Mouse (Mus musculus) midbrain, postnatal 0 days (tissue): ENCODE results near the gene Nrxn3. TPM values are rescaled to one million over a fixed set of nuclear protein-coding genes. Genes with fewer than 3 reads are reported as not detected.

Source experiments
- ATAC-seq: fragments of 200-750 bp; cut with Nextera tagmentation; 2 replicates; pipeline ENCODE4 v1.8.0; 2017; ENCODE audit warnings: moderate number of reproducible peaks, mild to moderate bottlenecking, moderate TSS enrichment, moderate library complexity; ENCODE audit not compliant: low FRiP score
- DNase-seq: peaks from one replicate; pipeline ENCODE4 v3.0.0-alpha.2; 2015; ENCODE audit warnings: low spot score
- H3K27ac ChIP-seq: fragments of 300-500 bp; sonication (generic); 2 replicates; pipeline ENCODE4 v1.5.1; 2014; ENCODE audit warnings: low read depth, mild to moderate bottlenecking, low read length, mixed read lengths
- H3K27me3 ChIP-seq: fragments of 300-500 bp; sonication (generic); 2 replicates; pipeline ENCODE4 v1.6.1; 2014; ENCODE audit warnings: low read length, control low read depth, mixed read lengths; ENCODE audit not compliant: insufficient read depth
- H3K36me3 ChIP-seq: fragments of 300-500 bp; sonication (generic); 2 replicates; pipeline ENCODE4 v1.6.1; 2014; ENCODE audit warnings: low read length, control low read depth, mixed read lengths; ENCODE audit not compliant: insufficient read depth
- H3K4me1 ChIP-seq: fragments of 300-500 bp; sonication (generic); 2 replicates; pipeline ENCODE4 v1.6.1; 2014; ENCODE audit warnings: mild to moderate bottlenecking, control low read depth, antibody characterized with exemption, low read length, mixed read lengths; ENCODE audit not compliant: insufficient read depth
- H3K4me2 ChIP-seq: fragments of 300-500 bp; sonication (generic); 2 replicates; pipeline ENCODE4 v1.6.1; 2014; ENCODE audit warnings: low read depth, mild to moderate bottlenecking, low read length, mixed read lengths; ENCODE audit not compliant: poor library complexity, severe bottlenecking
- H3K4me3 ChIP-seq: fragments of 300-500 bp; sonication (generic); 2 replicates; pipeline ENCODE4 v1.5.1; 2014; ENCODE audit warnings: low read depth, mild to moderate bottlenecking, low read length, moderate library complexity
- H3K9ac ChIP-seq: fragments of 300-500 bp; sonication (generic); replicated peaks from 2 replicates; pipeline ENCODE4 v1.6.1; 2014; ENCODE audit warnings: mild to moderate bottlenecking, low read length, moderate library complexity, mixed read lengths; ENCODE audit not compliant: poor library complexity, severe bottlenecking
- H3K9me3 ChIP-seq: fragments of 300-500 bp; sonication (generic); 2 replicates; pipeline ENCODE4 v1.6.1; 2016; ENCODE audit warnings: low read length, control low read depth
- CTCF ChIP-seq: IDR thresholded peaks from 2 replicates; pipeline ENCODE4 v1.5.1; 2016; ENCODE audit warnings: antibody characterized with exemption, mild to moderate bottlenecking
- WGBS: fragments of 180-500 bp; shearing (Covaris S2); extraction: QIAGEN DNeasy Blood & Tissue Kit; methylation state at CpG from one replicate; pipeline ENCODE4 v1.1.7; 2014; 5-methylcytosine and 5-hydroxymethylcytosine counted together
- polyA plus RNA-seq: library from polyadenylated mRNA; unstranded; fragments of >200 nt; fragmentation: Nextera tagmentation; extraction: Ambion mirVana; gene quantifications from 2 replicates; pipeline ENCODE4 v1.2.1, GENCODE M21; 2015
- total RNA-seq: library from RNA; depleted of rRNA; stranded (reverse); fragments of >200 nt; gene quantifications from 2 replicates; pipeline ENCODE4 v1.2.3, GENCODE M21; 2014

Gene Nrxn3
- total and polyA plus RNA-seq, 2 experiments from 2014 or later: 80.8 to 88.2 TPM

DNA sequence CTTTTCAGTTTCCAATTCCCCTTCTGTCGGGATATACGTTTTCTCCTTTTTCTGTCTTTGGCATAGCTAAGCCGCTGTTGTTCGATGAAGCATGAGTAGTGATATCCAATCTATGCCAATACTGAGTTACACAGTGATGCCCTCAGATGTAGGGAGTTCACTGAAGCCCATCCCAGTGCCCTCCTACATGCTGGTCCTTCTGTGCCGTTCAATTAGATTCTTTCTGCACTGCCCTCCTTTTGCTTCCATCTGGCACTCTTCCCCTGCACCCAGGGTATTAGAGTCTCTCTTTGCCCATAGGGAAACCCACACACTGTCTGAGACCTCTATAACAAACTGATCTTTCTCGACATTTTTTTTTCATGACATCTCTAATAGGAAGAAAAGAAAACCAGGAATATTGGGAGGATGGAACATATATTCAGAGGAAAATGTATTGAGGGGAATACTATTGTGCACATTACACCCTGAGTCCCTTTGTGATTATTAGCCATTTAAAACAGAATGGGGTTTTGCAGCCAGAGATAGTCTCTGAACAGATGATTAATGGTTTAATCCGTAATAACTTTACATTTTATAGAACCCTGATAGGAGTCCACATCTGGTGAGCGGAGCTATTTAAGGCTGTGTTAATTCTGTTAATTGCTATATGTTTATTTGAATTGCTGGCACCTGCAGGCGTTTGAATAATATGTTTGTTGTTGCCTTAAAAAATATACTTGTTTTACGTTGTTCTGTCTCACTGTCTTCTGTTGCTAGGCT lies 476.3 kb downstream of the Nrxn3 start:
- Histone ChIP-seq H3K27me3 (no peaks in the 10 kb centered on the region), H3K9me3 (no peaks in the 10 kb centered on the region), H3K4me3 (no peak overlapping the region), H3K36me3 (no peaks in the 10 kb centered on the region), H3K27ac (no peak overlapping the region), H3K4me1 (no peaks in the 10 kb centered on the region), H3K9ac (no peak overlapping the region), H3K4me2 (no peak overlapping the region)
- 81% methylated on average over 10 of the region's 10 CpGs for WGBS
- ATAC-seq: no peak
- DNase-seq: peak; percentile 10
- no peak for TF ChIP-seq CTCF

DNA sequence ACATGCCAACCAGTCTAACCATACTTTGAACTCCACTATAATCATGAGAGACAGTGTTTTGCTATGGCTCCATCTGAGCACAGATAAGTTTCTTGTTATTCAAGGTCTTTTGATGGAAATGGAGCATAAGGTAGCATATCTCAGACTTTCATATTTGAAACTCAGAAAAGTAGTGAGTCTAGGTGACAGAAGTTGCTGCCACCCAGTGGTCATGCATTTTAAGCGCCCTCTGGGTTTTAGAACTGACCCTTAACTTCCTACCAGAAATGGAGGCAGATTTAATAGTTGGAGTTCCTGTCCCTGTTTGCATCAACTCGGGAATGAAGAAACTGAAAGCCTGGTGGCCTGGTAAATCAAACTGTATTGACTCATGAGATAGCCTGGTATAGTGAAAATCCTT lies 488.9 kb downstream of the Nrxn3 start:
- peak; percentile 35 for TF ChIP-seq CTCF
- DNase-seq (no peak), ATAC-seq (no peak)
- no peaks in the 10 kb centered on the region for H3K36me3 ChIP-seq
- H3K9me3 ChIP-seq: no peaks in the 10 kb centered on the region
- H3K4me3 ChIP-seq: no peak overlapping the region
- H3K4me2 ChIP-seq: no peak overlapping the region
- 47% methylated on average over 2 of the region's 2 CpGs for WGBS
- no peak overlapping the region for H3K9ac ChIP-seq
- no peaks in the 10 kb centered on the region for H3K4me1 ChIP-seq
- no peaks in the 10 kb centered on the region for H3K27me3 ChIP-seq
- no peak overlapping the region for H3K27ac ChIP-seq

GRCm38 (mm10) chr12:89239826-89240225 lies 517.1 kb downstream of the Nrxn3 start:
- no peaks in the 10 kb centered on the region for H3K36me3 ChIP-seq
- H3K4me2 ChIP-seq: no peak overlapping the region
- no peaks in the 10 kb centered on the region for H3K9me3 ChIP-seq
- ATAC-seq (no peak), DNase-seq (no peak)
- no peak overlapping the region for H3K27ac ChIP-seq
- no peak for TF ChIP-seq CTCF
- no peaks in the 10 kb centered on the region for H3K4me1 ChIP-seq
- no peaks in the 10 kb centered on the region for H3K27me3 ChIP-seq
- H3K9ac ChIP-seq: no peak overlapping the region
- no peak overlapping the region for H3K4me3 ChIP-seq
- 56% methylated on average over 1 of the region's 1 CpGs for WGBS

GRCm38 (mm10) chr12:89241554-89241953 lies 518.9 kb downstream of the Nrxn3 start:
- peak; percentile 83 for TF ChIP-seq CTCF
- Histone ChIP-seq H3K9me3 (no peaks in the 10 kb centered on the region), H3K36me3 (no peaks in the 10 kb centered on the region), H3K4me2 (no peak overlapping the region), H3K9ac (no peak overlapping the region), H3K27me3 (no peaks in the 10 kb centered on the region), H3K4me3 (no peak overlapping the region), H3K27ac (no peak overlapping the region), H3K4me1 (no peaks in the 10 kb centered on the region)
- DNase-seq: peak; percentile 55
- no peak for ATAC-seq

- no peaks in the 10 kb centered on the region for H3K36me3 ChIP-seq
- DNase-seq (no peak), ATAC-seq (no peak)
- no peak overlapping the region for H3K4me2 ChIP-seq
- no peaks in the 10 kb centered on the region for H3K4me1 ChIP-seq
- H3K4me3 ChIP-seq: no peak overlapping the region
- WGBS: 31% methylated on average over 1 of the region's 1 CpGs
- H3K9me3 ChIP-seq: no peaks in the 10 kb centered on the region
- no peaks in the 10 kb centered on the region for H3K27me3 ChIP-seq
- no peak overlapping the region for H3K27ac ChIP-seq
- no peak for TF ChIP-seq CTCF
- H3K9ac ChIP-seq: no peak overlapping the region
Observed at GRCm38 (mm10) chr12:89242476-89242875, 519.8 kb downstream of the Nrxn3 start.

- no peak overlapping the region for H3K27ac ChIP-seq
- no peak overlapping the region for H3K4me3 ChIP-seq
- TF ChIP-seq CTCF: no peak
- no peaks in the 10 kb centered on the region for H3K9me3 ChIP-seq
- H3K4me2 ChIP-seq: no peak overlapping the region
- H3K4me1 ChIP-seq: no peaks in the 10 kb centered on the region
- DNase-seq: peak; percentile 3
- no peaks in the 10 kb centered on the region for H3K36me3 ChIP-seq
- 41% methylated on average over 4 of the region's 4 CpGs for WGBS
- no peak for ATAC-seq
- no peak overlapping the region for H3K9ac ChIP-seq
- no peaks in the 10 kb centered on the region for H3K27me3 ChIP-seq
Observed at GRCm38 (mm10) chr12:89255275-89255892, 532.7 kb downstream of the Nrxn3 start.
